Mouse (Mus musculus): ENCODE data around the gene Klhl22.

Klhl22 gene

DNA sequence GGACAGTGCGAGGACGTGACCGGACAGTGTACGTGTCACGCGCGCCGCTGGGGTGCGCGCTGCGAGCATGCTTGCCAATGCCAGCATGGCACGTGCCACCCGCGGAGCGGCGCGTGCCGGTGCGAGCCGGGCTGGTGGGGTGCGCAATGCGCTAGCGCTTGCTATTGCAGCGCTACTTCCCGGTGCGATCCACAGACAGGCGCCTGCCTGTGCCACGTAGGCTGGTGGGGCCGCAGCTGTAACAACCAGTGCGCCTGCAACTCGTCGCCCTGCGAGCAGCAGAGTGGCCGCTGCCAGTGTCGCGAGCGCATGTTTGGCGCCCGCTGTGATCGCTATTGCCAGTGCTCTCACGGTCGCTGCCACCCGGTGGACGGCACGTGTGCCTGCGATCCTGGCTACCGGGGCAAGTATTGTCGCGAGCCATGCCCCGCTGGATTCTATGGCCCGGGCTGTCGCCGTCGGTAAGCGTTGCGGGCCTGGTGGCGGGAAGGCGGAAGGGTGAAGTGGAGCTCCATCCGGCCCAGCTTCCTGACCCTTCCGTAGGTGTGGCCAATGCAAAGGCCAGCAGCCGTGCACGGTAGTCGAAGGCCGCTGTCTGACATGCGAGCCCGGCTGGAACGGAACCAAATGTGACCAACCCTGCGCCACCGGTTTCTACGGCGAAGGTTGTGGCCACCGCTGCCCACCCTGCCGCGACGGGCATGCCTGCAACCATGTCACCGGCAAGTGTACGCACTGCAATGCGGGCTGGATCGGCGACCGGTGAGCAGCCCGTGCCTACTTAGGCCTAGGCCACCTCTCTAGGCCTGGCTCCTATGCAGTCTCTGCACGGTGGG, 43.6 kb downstream of the Klhl22 start:
- DNase-seq: peak; percentile 66

DNA sequence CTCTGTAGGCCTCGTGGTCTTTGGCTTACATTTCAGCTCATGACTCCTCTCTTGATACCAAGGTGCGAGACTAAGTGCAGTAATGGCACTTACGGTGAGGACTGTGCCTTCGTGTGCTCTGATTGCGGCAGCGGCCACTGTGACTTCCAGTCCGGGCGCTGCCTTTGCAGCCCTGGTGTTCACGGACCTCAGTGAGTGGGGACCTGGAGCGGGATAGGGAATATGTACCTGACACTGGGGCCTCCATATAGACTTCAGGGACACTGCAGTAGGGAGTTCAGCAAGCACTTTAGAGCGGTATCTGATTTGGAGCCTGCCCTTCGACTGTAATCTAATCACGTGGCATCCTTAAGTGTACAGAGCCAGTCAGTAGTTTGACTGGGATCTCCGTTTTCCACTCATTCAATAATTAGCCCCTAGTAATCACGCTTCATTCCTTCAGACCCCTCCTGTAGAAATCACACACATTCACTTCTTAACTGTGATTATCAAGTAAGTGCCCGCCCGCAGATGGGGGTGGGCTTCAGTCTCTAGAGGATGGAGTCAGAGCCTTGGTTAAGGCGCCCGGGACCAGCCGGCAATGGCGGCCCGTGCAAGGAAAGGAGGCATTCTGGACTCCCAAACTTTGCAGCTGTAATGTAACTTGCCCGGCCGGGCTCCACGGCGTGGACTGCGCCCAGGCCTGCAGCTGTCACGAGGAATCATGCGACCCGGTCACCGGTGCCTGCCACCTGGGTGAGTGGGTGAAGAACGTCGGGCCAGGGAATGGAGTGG, 44.4 kb downstream of the Klhl22 start:
- peak; percentile 19 for DNase-seq

DNA sequence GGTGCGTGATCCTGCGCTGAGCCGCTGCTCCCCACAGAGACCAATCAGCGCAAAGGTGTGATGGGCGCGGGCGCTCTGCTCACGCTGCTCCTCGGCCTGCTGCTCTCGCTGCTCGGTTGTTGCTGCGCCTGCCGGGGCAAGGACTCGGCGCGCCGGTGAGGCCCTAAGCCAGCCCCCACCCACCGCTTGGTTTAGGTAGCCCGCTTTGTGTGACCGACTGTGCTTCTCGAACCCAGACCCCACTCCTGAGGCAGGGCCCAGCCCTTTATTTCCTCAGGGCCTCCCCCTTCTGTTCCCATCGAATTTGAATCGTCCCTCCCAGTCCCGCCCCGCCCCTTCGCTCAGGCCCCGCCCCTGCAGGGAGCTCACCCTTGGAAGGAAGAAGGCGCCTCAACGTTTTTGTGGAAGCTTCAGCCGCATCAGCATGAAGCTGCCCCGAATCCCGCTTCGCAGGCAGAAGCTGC, 45.1 kb downstream of the Klhl22 start:
- peak; percentile 62 for DNase-seq

DNA sequence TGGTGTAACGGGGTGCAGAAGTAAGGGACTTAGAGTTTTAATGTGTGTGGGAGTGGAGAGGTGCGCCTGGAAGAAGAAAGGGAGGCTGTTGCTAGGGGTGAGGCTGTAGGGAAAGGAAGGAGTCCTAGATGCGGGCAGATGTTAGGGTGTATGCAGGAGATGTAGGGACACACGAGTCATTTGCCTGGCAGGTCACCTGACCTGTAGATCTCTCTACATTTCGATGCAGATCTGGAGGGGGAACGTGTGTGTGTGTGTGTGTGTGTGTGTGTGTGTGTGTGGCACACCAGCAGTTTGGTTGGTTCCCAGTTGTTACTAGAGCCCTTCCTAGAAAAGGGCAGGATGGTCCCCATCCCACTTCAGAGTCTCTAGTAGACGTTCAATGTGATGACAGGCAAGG, 45.6 kb downstream of the Klhl22 start:
- no peak for DNase-seq

DNA sequence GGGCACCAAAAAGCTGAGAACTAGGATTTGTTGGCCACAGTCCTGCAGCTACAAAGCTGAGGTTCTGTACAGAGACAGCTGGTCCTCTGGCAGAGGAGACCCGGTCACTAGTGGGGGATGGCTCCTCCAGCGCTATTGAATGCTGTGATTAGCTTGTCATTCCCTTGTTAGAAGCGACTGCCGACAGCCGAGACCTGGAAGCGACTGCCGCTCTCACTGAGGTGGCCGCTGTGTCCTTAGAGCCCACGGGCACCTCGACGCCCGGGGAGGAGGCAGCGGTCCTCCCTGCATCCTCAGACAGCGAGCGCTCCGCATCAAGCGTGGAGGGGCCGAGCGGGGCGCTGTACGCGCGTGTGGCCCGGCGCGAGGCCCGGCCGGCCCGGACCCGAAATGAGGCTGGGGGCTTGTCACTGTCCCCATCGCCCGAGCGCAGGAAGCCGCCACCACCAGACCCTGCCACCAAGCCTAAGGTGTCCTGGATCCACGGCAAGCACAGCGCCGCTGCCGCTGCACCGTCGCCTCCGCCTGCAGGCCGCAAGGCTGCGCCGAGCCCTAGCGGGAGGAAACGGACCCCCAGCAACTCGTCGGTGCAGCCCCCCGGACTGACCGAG, 47.3 kb downstream of the Klhl22 start:
- no peak for DNase-seq

DNA sequence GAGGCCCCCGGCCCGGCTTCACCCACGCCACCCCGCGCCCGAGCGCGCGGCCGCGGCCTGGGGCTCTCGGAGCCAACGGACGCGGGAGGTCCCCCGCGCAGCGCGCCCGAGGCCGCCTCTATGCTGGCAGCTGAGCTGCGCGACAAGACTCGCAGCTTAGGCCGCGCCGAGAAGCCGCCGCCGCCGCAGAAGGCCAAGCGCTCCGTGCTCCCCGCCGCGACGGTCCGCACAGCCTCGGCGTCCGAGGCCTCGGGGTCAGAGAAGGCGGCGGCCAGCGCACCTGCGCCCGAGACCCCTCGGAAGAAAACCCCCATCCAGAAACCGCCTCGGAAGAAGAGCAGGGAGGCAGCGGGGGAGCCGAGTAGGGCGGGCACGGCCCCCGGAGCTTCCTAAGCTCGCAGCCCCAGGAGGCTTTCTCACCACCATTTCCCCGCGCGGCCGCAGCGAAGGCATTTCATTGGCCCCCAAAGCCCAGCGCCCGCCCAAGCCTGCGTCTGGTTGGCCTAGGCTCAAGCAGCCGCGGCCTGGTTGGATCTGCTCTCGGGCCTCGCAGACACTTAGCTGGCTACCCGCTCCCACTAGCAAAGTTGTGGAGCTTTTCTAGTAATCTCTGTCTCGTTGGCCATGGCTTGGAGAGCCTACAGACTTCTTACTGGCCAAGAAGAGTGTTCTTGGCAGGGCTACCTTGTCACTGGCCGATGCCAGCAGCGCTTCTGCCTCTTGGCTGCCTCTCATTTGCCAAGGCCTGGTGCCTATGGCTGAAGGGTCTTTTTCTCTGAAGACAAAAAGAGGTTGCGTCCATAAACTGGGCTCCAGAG, 48.0 kb downstream of the Klhl22 start:
- DNase-seq: peak; percentile 95

DNA sequence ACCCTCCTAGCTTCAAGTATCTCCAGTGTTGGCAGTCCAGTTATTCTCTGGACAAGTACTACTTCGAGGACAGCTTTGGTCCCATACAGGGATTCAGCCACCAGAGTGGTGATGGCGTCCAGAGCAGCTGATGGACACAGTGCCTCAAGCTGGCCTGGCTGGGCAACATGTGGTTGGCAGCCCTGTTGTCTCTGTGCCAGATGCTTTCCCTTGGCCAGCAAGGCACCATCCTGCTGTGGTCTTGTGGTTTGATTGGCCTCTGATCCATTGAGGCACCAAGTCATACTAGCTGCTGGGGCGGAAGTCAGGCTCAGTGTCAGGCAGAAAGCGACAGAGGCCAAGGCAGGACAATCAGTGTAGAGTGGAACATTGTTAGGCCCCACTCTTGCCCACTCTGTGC, 49.7 kb downstream of the Klhl22 start:
- DNase-seq: no peak

DNA sequence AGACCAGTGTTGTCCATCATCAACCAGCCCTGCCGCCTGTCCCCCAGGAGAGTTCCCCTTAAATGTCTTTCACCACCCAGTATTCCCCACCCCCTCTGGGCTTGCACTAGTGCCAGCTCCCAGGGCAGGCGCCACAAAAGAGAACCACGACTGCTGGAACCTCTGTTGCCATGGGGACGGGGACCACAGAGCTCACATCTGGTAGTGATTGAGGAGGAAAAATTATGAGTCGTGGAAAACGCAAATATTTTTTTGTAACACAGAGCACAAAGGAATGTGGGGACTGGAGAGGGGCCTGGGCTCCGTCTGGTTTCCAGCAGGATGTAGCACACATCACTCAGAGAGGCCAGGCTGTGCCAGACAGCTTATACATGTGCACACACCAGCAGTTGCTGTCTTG, 50.3 kb downstream of the Klhl22 start:
- DNase-seq: no peak

DNA sequence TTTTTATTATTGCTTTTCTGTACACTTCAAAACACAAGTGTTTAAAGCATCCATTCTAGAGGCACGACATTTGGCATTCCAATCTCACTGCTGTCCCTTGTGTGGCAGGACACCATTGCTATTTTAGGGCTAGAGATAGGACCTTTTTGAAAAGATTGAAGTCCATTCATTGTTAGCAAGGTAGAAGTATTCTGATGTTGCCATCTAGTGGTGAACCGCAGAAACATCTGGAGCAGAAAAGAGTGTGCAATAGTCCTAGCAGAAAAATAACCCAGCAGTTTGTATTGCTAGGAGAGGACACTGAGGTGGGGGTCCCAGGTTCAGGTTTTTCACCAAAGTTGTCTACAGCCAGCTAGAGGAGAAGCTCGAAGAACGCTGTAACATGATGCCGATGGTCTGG, 52.7 kb downstream of the Klhl22 start:
- peak; percentile 75 for DNase-seq

DNA sequence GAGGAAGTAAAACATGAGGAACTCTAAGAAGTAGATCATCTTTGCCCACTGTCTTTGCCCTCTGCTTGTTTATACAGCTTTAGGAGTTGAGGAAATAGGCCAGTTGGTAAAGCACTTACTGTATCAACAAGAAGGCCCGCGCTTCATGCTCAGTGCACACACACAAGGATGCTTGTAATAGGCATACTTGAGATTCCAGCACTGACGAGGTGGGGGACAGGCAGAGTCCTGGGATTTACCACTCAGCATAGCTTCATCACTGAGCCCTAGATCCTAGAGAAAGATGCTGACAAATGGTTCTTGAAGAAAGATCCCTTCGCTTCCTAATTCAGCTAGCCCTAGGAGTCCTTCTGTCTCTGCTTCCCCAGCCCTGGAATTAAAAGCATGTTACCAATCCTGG, 53.8 kb downstream of the Klhl22 start:
- DNase-seq: no peak

DNA sequence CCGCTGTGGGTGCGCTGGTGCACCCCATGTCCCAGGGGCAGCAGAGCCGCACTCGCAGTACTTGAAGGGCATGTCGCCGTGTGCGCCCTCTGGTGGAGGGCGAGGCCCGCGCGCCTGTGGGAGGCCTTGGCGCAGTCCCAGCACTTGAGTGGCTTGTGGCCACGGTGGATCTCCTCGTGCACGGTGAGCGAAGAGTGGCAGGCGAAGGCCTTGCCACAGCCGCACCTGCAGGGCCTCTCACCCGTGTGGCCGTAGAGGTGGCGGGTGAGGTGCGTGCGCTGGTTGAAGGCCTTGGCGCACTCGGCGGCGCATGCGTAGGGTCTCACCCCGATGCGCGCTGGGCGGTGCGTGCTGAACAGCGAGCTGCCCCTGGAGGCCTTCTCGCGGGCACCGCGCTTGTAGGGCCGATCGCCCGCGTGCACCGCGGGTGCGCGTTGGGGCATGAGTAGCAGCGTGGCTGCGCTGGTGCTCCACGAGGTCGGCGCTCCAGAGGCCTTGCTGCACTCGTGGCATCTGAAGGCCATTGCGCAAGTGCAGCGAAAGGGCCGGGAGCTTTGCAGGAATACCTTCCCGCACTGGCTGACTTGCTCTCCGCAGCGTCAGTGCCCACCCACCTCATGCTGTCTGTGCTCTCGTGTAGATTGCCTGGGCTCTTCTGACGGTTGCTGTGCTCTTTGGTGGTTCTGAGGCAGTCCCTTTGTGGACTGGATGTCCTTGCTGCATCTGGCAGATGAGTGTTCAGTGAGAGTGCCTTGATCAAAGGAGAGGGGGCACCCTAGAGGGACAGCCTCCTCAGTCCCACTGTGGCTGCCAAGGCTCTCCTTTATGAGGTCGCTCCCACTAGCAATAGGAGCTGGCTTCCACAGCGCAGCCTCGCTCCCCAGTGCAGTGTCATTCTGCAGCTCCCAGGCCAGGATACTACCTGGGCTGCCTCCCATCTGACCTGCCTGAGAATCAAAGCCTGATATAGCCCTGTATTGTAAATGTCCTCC, 56.3 kb downstream of the Klhl22 start:
- DNase-seq: peak; percentile 90

DNA sequence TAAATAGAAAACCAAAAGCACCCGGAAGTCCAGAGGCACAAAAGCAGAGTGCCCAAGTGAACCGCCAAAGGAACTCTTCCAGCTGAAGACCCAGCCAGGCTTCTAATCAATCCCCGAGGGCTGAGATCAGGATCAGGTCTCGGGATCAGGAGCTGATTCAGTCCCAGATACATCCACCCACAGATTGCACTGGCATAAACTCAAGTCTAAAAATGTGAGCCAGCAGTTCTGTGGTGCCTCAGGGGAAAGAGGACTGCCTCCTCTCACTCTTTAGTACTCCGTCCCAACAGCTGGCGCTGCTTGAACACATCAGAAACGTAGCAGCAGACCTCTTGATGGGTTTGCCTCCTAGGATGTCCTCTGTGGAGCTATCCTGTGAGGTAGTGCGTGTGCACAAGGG, 57.1 kb downstream of the Klhl22 start:
- DNase-seq: no peak

DNA sequence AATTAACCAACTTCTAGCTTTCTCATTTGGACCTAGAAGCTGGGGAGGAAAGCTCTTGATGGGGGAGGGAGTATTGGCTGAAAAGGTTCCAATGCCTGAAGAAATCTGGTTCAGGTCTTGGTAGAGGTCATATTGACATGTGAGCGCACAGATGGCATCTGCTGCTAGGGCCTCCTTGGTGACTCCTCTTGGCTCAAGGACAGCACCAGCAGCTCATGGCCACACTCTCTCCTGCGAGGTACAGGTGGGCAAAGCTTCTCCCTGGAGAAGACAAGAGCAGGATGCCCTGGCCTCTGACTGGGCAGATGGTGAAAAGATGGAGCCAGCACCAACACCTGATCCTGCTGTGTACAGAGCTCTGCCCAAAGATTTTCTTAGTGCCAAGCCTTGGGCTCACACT, 67.1 kb downstream of the Klhl22 start:
- no peak for DNase-seq

DNA sequence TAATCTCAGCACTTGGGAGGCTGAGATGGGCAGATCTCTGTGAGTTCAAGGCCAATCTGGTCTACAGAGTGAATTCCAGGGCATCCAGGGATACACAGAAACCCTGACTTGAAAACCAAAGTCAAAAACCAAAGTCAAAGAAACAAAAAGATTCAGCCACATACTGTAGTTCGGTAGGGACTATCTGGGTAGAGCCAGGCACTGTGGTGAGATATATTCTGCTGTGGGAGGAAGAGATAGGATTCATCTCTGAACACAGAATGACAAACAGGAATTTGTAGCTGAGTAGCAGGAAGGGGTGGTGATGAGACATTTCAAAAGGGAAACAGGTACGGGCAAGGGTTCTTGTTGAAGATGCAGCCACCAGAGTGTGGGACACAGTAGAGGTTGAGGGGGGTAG, 68.8 kb downstream of the Klhl22 start:
- DNase-seq: no peak

DNA sequence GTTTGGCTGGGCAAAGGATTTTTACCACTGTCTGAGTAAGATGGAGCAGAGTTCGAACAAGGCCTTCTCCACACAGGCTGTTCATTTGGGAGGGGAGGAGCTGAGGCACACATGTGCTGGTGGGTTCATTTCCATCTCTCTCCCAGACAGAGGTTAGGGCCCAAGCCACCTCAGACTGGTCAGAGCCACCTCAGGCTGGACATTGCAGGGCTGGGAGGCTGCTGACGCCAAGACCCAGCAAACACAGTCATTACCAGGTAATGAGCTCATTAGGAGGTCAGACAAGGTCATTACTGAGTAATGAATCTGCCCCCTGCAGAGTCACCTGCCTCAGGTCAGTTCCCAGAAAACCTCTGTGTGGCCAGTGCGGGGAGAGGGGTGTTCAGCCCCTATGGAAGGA, 69.4 kb downstream of the Klhl22 start:
- no peak for DNase-seq

DNA sequence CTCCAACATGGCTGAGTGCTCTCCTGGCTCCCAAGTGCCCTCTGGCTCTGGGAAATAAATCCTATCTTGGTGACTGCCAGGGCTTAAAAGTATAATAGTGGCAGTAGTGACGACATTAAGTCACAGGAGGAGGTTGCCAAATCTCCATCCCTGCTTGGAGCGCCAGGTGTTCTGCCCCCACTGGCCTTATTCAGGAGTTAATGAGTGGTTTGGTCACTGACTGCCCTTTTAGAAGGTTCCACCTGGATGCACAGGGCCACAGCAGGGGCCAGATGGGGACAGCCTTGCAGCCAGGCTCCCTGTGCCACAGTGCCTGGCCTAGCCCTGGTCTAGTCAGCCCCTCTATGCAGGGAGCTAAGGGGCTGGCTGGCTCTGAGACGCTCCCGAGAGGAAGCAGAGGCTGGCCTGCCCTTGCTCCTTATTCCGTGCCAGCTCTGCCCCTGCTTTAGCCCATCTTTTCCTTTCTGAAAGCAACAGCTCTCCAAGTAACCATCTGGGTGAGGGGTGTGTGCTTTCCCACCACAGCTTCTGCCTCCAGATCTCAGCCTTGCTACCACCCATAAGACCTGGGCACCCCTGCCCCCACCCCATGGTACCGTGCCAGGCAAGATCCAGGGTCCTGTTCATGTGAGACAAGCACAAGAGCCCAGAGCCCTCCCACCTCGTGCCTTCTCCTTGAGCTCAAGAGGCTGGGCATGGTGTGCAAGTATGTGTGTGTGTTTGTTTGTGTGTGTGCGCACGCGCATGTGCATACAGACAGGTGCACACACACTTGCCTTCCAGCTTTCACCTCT, 71.2 kb downstream of the Klhl22 start:
- DNase-seq: no peak

DNA sequence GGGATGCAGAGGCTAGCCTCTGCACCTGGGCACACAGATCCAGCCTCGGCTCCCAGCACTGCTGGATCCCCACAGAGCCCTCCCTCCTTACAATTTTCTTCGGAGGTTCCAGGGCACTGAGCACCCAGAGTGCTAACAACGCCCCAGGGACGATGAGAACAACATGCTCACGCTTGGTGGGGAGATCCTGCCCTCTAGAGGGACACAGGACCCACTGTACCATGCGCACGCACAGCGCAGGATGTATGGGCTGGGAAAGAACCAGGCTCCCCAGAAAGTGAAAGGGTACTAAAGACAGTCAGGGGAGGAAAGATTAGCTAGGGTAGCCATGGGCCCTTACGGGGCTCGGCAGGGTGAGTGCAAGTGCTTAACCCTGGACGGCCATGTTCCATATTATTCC, 72.4 kb downstream of the Klhl22 start:
- peak; percentile 62 for DNase-seq

DNA sequence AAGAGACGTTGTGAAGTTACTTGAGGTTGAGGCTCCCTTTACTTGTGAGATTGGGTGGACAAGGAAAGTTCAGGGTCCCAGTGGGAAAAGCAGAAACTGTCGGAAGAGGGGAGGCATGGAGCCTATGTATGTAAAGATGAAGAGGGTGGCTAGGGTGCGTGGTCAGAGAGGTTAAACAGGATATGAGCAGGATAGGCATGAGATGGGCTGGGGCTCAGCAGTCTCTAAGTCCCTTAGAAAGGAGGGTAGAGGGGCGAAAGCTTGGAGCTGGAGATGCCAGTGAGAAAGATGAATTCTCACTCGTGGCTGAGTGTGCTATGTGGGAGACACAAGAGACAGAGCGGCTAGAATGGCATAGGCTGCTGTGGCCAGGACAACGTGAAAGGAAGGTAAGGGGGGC, 73.4 kb downstream of the Klhl22 start, which contains the start of gene B830017H08Rik:
Gene B830017H08Rik (plus strand): TSS at position 301 of the 400 bp plus-strand sequence.
- no peak for DNase-seq

DNA sequence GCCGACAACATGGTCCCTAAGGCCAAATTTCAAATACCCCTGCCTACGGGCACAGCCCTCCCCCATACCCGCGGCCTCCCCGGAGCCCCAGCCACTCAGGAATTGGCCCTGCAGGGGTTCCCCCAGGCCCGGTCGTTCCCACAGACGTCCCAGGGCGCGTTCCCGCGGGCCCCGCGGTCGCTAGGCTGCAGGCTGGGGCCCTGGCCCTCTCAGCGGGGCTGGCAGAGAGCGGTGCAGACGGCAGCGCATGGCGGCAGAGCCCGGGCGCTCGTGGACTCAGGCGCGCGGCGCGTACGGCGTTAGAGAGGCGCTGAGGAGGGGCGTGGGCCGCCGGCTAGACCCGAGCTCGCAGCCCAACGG, 73.9 kb downstream of the Klhl22 start:
- DNase-seq: peak; percentile 50

DNA sequence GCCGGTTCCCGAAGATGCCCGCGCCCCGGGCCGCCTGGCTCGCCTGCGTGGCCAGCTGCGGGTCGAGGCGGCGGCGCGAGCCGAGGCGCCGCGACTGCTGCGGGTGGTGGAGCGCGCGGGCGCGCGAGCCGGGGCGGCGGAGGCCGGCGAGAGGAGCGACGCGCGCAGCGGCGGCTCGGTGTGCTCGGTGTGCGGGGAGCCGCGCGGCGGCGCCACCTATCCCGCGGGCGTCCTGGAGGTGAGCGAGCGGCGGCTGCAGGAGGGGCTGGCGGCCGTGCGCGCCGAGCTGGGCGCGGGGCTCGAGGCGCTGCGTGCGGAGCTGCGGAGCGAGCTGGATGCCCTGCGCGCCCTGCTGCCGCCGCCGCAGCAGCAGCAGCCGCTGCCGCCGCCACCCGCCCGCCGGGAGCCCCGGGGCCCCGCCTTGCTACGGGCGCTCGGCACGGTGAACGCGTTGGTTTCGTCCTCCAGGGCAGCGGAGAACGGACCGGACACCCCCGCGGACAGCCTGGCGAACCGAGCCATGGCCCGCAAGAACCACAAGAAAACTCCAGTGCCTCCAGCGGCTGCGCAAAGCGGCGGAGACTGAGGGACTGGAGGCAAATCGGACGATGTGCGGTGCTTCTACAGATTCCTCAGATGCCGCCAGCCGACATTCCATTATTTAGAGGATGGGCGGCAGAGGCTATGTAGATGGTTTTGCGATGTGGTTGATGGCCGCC, 74.4 kb downstream of the Klhl22 start:
- DNase-seq: peak; percentile 55
